Mouse (Mus musculus) lung, embryonic 15.5 days (tissue): Measurements from ENCODE around the gene Ifit1bl1. TPM values are rescaled to one million over a fixed set of nuclear protein-coding genes. Genes with fewer than 3 reads are reported as not detected.
"Not testable (repeated sequence)": the region's sequence is repeated elsewhere in the genome, so short reads cannot be mapped to it uniquely, and the experiment has no call there.

Source experiments
- ATAC-seq: fragments of 200-750 bp; cut with Nextera tagmentation; 2 replicates; pipeline ENCODE4 v1.8.0; 2017; ENCODE audit warnings: moderate number of reproducible peaks, borderline replicate concordance; ENCODE audit not compliant: low FRiP score, low TSS enrichment; ENCODE audit errors: extremely low read depth
- H3K27ac ChIP-seq: fragments of 300-500 bp; sonication (generic); 2 replicates; pipeline ENCODE4 v1.5.1; 2015; ENCODE audit warnings: moderate library complexity, mild to moderate bottlenecking, inconsistent platforms
- H3K27me3 ChIP-seq: fragments of 300-500 bp; sonication (generic); 2 replicates; pipeline ENCODE4 v1.6.1; 2015; ENCODE audit warnings: inconsistent platforms
- H3K36me3 ChIP-seq: fragments of 300-500 bp; sonication (generic); 2 replicates; pipeline ENCODE4 v1.6.1; 2015; ENCODE audit warnings: inconsistent platforms
- H3K4me1 ChIP-seq: fragments of 300-500 bp; sonication (generic); 2 replicates; pipeline ENCODE4 v1.6.1; 2015; ENCODE audit warnings: inconsistent platforms
- H3K4me2 ChIP-seq: fragments of 300-500 bp; sonication (generic); 2 replicates; pipeline ENCODE4 v1.6.1; 2015; ENCODE audit warnings: inconsistent platforms, mild to moderate bottlenecking, moderate library complexity
- H3K4me3 ChIP-seq: fragments of 300-500 bp; sonication (generic); 2 replicates; pipeline ENCODE4 v1.5.1; 2015; ENCODE audit warnings: mild to moderate bottlenecking, inconsistent platforms
- H3K9ac ChIP-seq: fragments of 300-500 bp; sonication (generic); 2 replicates; pipeline ENCODE4 v1.6.1; 2015; ENCODE audit warnings: inconsistent platforms
- H3K9me3 ChIP-seq: fragments of 300-500 bp; sonication (generic); 2 replicates; pipeline ENCODE4 v1.6.1; 2016; ENCODE audit warnings: inconsistent platforms
- WGBS: fragments of 180-500 bp; shearing (Covaris S2); methylation state at CpG from one replicate; pipeline ENCODE4 v1.1.7; 2015; 5-methylcytosine and 5-hydroxymethylcytosine counted together
- polyA plus RNA-seq: library from polyadenylated mRNA; unstranded; fragments of >200 nt; fragmentation: Nextera tagmentation; extraction: Ambion mirVana; gene quantifications from 2 replicates; pipeline ENCODE4 v1.2.1, GENCODE M21; 2015

The Ifit1bl1 gene
- 0.54 and 0.63 TPM in 2 replicates for polyA plus RNA-seq

GRCm38 (mm10) chr19:34601888-34602287 is at the start of gene Ifit1bl1:
TSS of gene Ifit1bl1 (minus strand) at chr19:34601956.
- not testable (repeated sequence) for H3K4me3 ChIP-seq, H3K4me1 ChIP-seq, H3K9me3 ChIP-seq, H3K27ac ChIP-seq, H3K36me3 ChIP-seq, H3K27me3 ChIP-seq, H3K4me2 ChIP-seq, ATAC-seq, H3K9ac ChIP-seq
- WGBS = 30% methylated on average over 1 of the region's 1 CpGs

- Histone ChIP-seq H3K4me2 (no peak overlapping the region), H3K9ac (no peak overlapping the region), H3K4me1 (no peaks in the 10 kb centered on the region), H3K36me3 (no peaks in the 10 kb centered on the region), H3K27me3 (no peaks in the 10 kb centered on the region), H3K4me3 (no peak overlapping the region), H3K9me3 (no peaks in the 10 kb centered on the region), H3K27ac (no peak overlapping the region)
- 78% methylated on average over 6 of the region's 6 CpGs for WGBS
- no peak for ATAC-seq
These were observed 49.2 kb upstream of the Ifit1bl1 start for GRCm38 (mm10) chr19:34650997-34651396.

- H3K9ac ChIP-seq = no peak overlapping the region
- no peak overlapping the region for H3K4me3 ChIP-seq
- 86% methylated on average over 3 of the region's 3 CpGs for WGBS
These were observed 48.5 kb upstream of the Ifit1bl1 start for GRCm38 (mm10) chr19:34650276-34650675.

GRCm38 (mm10) chr19:34647630-34648029 is 45.9 kb upstream of the Ifit1bl1 start:
- not testable (repeated sequence) for H3K4me1 ChIP-seq, H3K36me3 ChIP-seq, H3K9me3 ChIP-seq, H3K9ac ChIP-seq, H3K27ac ChIP-seq, ATAC-seq, H3K27me3 ChIP-seq, H3K4me2 ChIP-seq, H3K4me3 ChIP-seq
- 80% methylated on average over 8 of the region's 8 CpGs for WGBS

More at GRCm38 (mm10) chr19:34650276-34650675, 48.5 kb upstream of the Ifit1bl1 start:
- ATAC-seq = no peak
- H3K36me3 ChIP-seq = no peaks in the 10 kb centered on the region
- H3K27ac ChIP-seq = no peak overlapping the region
- no peaks in the 10 kb centered on the region for H3K9me3 ChIP-seq
- H3K27me3 ChIP-seq = no peaks in the 10 kb centered on the region
- no peak overlapping the region for H3K4me2 ChIP-seq
- H3K4me1 ChIP-seq = no peaks in the 10 kb centered on the region

GRCm38 (mm10) chr19:34642616-34643015 is 40.9 kb upstream of the Ifit1bl1 start:
- H3K4me2 ChIP-seq = no peak overlapping the region
- H3K36me3 ChIP-seq = no peaks in the 10 kb centered on the region
- H3K9me3 ChIP-seq = no peaks in the 10 kb centered on the region
- H3K4me1 ChIP-seq = no peaks in the 10 kb centered on the region
- no peak overlapping the region for H3K4me3 ChIP-seq
- WGBS = 77% methylated on average over 5 of the region's 5 CpGs
- no peak overlapping the region for H3K9ac ChIP-seq
- peaks cover 2% of the 10 kb centered on the region; the same call in 1 of the 2 replicates for H3K27me3 ChIP-seq
- no peak for ATAC-seq
- no peak overlapping the region for H3K27ac ChIP-seq

GRCm38 (mm10) chr19:34640623-34641022 is 38.9 kb upstream of the Ifit1bl1 start, which contains the start of the genes Ifit1bl2 and Ifit1:
TSS of gene Ifit1bl2 (minus strand) at chr19:34640743.
TSS of gene Ifit1 (plus strand) at chr19:34640871.
- no peak within 1 kb of the TSS for H3K4me3 ChIP-seq
- H3K4me2 ChIP-seq = peak within 1 kb of the TSS; percentile 24; the same call in 1 of the 2 replicates
- H3K9me3 ChIP-seq = no peaks in the 10 kb centered on the region
- no peak within 1 kb of the TSS for H3K27ac ChIP-seq
- H3K36me3 ChIP-seq = no peaks in the 10 kb centered on the region
- H3K4me1 ChIP-seq = no peaks in the 10 kb centered on the region
- no peak within 1 kb of the TSS for H3K9ac ChIP-seq
- ATAC-seq = no peak
- H3K27me3 ChIP-seq = peaks cover 3% of the 10 kb centered on the region; the same call in 1 of the 2 replicates
- WGBS = 38% methylated on average over 4 of the region's 4 CpGs

GRCm38 (mm10) chr19:34636933-34637557 is 35.3 kb upstream of the Ifit1bl1 start:
- no peak overlapping the region for H3K4me2 ChIP-seq
- no peak overlapping the region for H3K27ac ChIP-seq
- no peaks in the 10 kb centered on the region for H3K9me3 ChIP-seq
- no peak overlapping the region for H3K9ac ChIP-seq
- H3K4me3 ChIP-seq = no peak overlapping the region
- WGBS = 10% methylated on average over 3 of the region's 3 CpGs
- H3K36me3 ChIP-seq = no peaks in the 10 kb centered on the region
- H3K4me1 ChIP-seq = no peaks in the 10 kb centered on the region
- no peak for ATAC-seq
- peaks cover 3% of the 10 kb centered on the region; the same call in 1 of the 2 replicates for H3K27me3 ChIP-seq

- no peak overlapping the region for H3K9ac ChIP-seq
- H3K4me1 ChIP-seq = no peaks in the 10 kb centered on the region
- H3K27ac ChIP-seq = no peak overlapping the region
- peaks cover 3% of the 10 kb centered on the region; the same call in 1 of the 2 replicates for H3K27me3 ChIP-seq
- no peaks in the 10 kb centered on the region for H3K9me3 ChIP-seq
- H3K4me2 ChIP-seq = no peak overlapping the region
- no peak for ATAC-seq
- H3K36me3 ChIP-seq = no peaks in the 10 kb centered on the region
- H3K4me3 ChIP-seq = no peak overlapping the region
- 57% methylated on average over 2 of the region's 2 CpGs for WGBS
These were observed 31.7 kb upstream of the Ifit1bl1 start for GRCm38 (mm10) chr19:34633484-34633883.

- no peak overlapping the region for H3K4me3 ChIP-seq
- no peaks in the 10 kb centered on the region for H3K27me3 ChIP-seq
- no peaks in the 10 kb centered on the region for H3K9me3 ChIP-seq
- no peaks in the 10 kb centered on the region for H3K4me1 ChIP-seq
- H3K36me3 ChIP-seq = no peaks in the 10 kb centered on the region
- H3K4me2 ChIP-seq = no peak overlapping the region
- H3K27ac ChIP-seq = no peak overlapping the region
- peak; percentile 69; the same call in 1 of the 2 replicates for ATAC-seq
- H3K9ac ChIP-seq = no peak overlapping the region
These were observed 29.7 kb upstream of the Ifit1bl1 start for GRCm38 (mm10) chr19:34631487-34631886.

GRCm38 (mm10) chr19:34627496-34627895 is 25.7 kb upstream of the Ifit1bl1 start:
- 64% methylated on average over 2 of the region's 2 CpGs for WGBS
- H3K9me3 ChIP-seq = no peaks in the 10 kb centered on the region
- no peak overlapping the region for H3K4me3 ChIP-seq
- no peak overlapping the region for H3K9ac ChIP-seq
- no peaks in the 10 kb centered on the region for H3K36me3 ChIP-seq
- no peak for ATAC-seq
- H3K27me3 ChIP-seq = no peaks in the 10 kb centered on the region
- H3K4me1 ChIP-seq = no peaks in the 10 kb centered on the region
- no peak overlapping the region for H3K27ac ChIP-seq
- H3K4me2 ChIP-seq = no peak overlapping the region

- 68% methylated on average over 4 of the region's 4 CpGs for WGBS
- no peak overlapping the region for H3K4me2 ChIP-seq
- no peaks in the 10 kb centered on the region for H3K4me1 ChIP-seq
- no peaks in the 10 kb centered on the region for H3K27me3 ChIP-seq
- no peaks in the 10 kb centered on the region for H3K36me3 ChIP-seq
- H3K9ac ChIP-seq = no peak overlapping the region
- H3K27ac ChIP-seq = no peak overlapping the region
- H3K9me3 ChIP-seq = no peaks in the 10 kb centered on the region
- H3K4me3 ChIP-seq = no peak overlapping the region
- no peak for ATAC-seq
These were observed 22.9 kb upstream of the Ifit1bl1 start for GRCm38 (mm10) chr19:34624663-34625062.

- no peak for ATAC-seq
- H3K4me1 ChIP-seq = no peaks in the 10 kb centered on the region
- WGBS = 89% methylated on average over 6 of the region's 6 CpGs
These were observed 22.0 kb upstream of the Ifit1bl1 start for GRCm38 (mm10) chr19:34623781-34624180.

More at GRCm38 (mm10) chr19:34623781-34624180, 22.0 kb upstream of the Ifit1bl1 start:
- no peaks in the 10 kb centered on the region for H3K36me3 ChIP-seq
- H3K4me2 ChIP-seq = no peak overlapping the region
- no peak overlapping the region for H3K4me3 ChIP-seq
- H3K27me3 ChIP-seq = no peaks in the 10 kb centered on the region
- no peaks in the 10 kb centered on the region for H3K9me3 ChIP-seq
- H3K9ac ChIP-seq = no peak overlapping the region
- H3K27ac ChIP-seq = no peak overlapping the region
